Comparison of ENCODE assay signal across 26 mouse cellular contexts in genomic region chr16:94785873-94786272, GRCm38 (mm10).
A peak's percentile ranks its signal among the peaks of the same experiment; 100 is the strongest.
DNase-seq lines count a peak whose midpoint lies in the region; ATAC-seq and TF ChIP-seq lines count a peak whose summit lies in the region.
"Had no signal": no experiment of that assay in that cellular context is flagged by ENCODE, and none has a peak within 500 bp of the region (broad histone marks: within the 10 kb centered on the region; RNA-seq: fewer than 3 reads in every experiment).

No protein-coding gene starts in this region.

- H3K9me3 ChIP-seq in hindbrain, postnatal 0 days (ENCODE audit: low read length): no peaks in the 10 kb centered on the region
- H3K9me3 ChIP-seq in hindbrain, embryonic 12.5 days (replicated peaks): no peaks in the 10 kb centered on the region; the same call in 1 of the 2 replicates
- H3K9me3 ChIP-seq in E14TG2a.4 (ENCODE audit: low read length): no peaks in the 10 kb centered on the region
- no peaks in the 10 kb centered on the region for H3K9me3 ChIP-seq in forebrain, embryonic 13.5 days (replicated peaks)
- H3K9me3 ChIP-seq: forebrain, embryonic 10.5 days; heart, embryonic 12.5 days; heart, embryonic 15.5 days; hindbrain, embryonic 10.5 days had no signal

- no peak for TF ChIP-seq POLR2A in bone marrow macrophage, adult 2 months (IDR thresholded peaks at IDR 0.05; ENCODE audit: borderline replicate concordance, low read depth, low read length)

- peak; percentile 25 for TF ChIP-seq CTCF in hindbrain, postnatal 0 days (IDR thresholded peaks at IDR 0.05; ENCODE audit: low read depth)
- peak; percentile 13; the same call in 1 of the 2 replicates for TF ChIP-seq CTCF in left cerebral cortex, adult 2 months (IDR thresholded peaks at IDR 0.05)
- peak; percentile 25 for TF ChIP-seq CTCF in E14TG2a.4 (conservative IDR thresholded peaks at IDR 0.05; ENCODE audit: low read length)
- peak; percentile 15; the same call in 1 of the 2 replicates for TF ChIP-seq CTCF in bone marrow macrophage, adult 2 months (IDR thresholded peaks at IDR 0.05; ENCODE audit: low read depth, low read length)

- no peak overlapping the region for H3K4me2 ChIP-seq in hindbrain, postnatal 0 days (ENCODE audit: low read depth, low read length)
- no peak overlapping the region for H3K4me2 ChIP-seq in hindbrain, embryonic 12.5 days (replicated peaks)
- no peak overlapping the region for H3K4me2 ChIP-seq in forebrain, embryonic 13.5 days
- H3K4me2 ChIP-seq: heart, embryonic 12.5 days; heart, embryonic 15.5 days; hindbrain, embryonic 14.5 days had no signal

- no peaks in the 10 kb centered on the region for H3K27me3 ChIP-seq in hindbrain, postnatal 0 days (ENCODE audit: insufficient read depth, low read length)
- peaks cover 24% of the 10 kb centered on the region for H3K27me3 ChIP-seq in hindbrain, embryonic 12.5 days
- peaks cover 31% of the 10 kb centered on the region for H3K27me3 ChIP-seq in E14TG2a.4 (ENCODE audit: insufficient read depth, low read length)
- H3K27me3 ChIP-seq in forebrain, embryonic 13.5 days: no peaks in the 10 kb centered on the region
- H3K27me3 ChIP-seq: heart, embryonic 15.5 days had no signal

- H3K27ac ChIP-seq in hindbrain, postnatal 0 days: no peak overlapping the region
- no peak overlapping the region for H3K27ac ChIP-seq in hindbrain, embryonic 12.5 days
- H3K27ac ChIP-seq in left cerebral cortex, adult 2 months: no peak overlapping the region
- H3K27ac ChIP-seq in bone marrow macrophage, adult 2 months (ENCODE audit: insufficient read depth, low read depth, low read length): no peak overlapping the region
- H3K27ac ChIP-seq in forebrain, embryonic 13.5 days: no peak overlapping the region
- H3K27ac ChIP-seq: forebrain, embryonic 10.5 days; gastrocnemius, adult 2 months; heart, embryonic 15.5 days; hindbrain, embryonic 10.5 days; hindbrain, embryonic 14.5 days had no signal

- DNase-seq in hindbrain, postnatal 0 days (ENCODE audit: low spot score): no peak
- no peak for DNase-seq in left cerebral cortex, adult 2 months (ENCODE audit: extremely low spot score in 1 of 2, low spot score in 2 of 2)
- DNase-seq in left cerebral cortex, adult 18-20 months (ENCODE audit: low spot score in 2 of 2): no peak
- DNase-seq in heart, adult 11 months: no peak
- DNase-seq: adrenal gland, adult 8-10 months; adrenal gland, postnatal 25 days; cerebellum, adult 18-20 months; cerebellum, adult 9-10 months; cerebellum, postnatal 14 days; forebrain, postnatal 0 days; gastrocnemius, adult 2 months; gastrocnemius, postnatal 14 days; heart, adult 18-20 months; heart, postnatal 10 days; heart, postnatal 36 days had no signal

- H3K4me3 ChIP-seq in hindbrain, postnatal 0 days (ENCODE audit: low read length): no peak overlapping the region
- H3K4me3 ChIP-seq in hindbrain, embryonic 12.5 days: no peak overlapping the region
- no peak overlapping the region for H3K4me3 ChIP-seq in left cerebral cortex, adult 2 months
- H3K4me3 ChIP-seq in E14TG2a.4 (replicated peaks; ENCODE audit: low read length): no peak overlapping the region
- no peak overlapping the region for H3K4me3 ChIP-seq in bone marrow macrophage, adult 2 months (ENCODE audit: insufficient read depth, low read length)
- H3K4me3 ChIP-seq in forebrain, embryonic 13.5 days: no peak overlapping the region
- H3K4me3 ChIP-seq: forebrain, embryonic 10.5 days; gastrocnemius, adult 2 months; heart, embryonic 12.5 days; heart, embryonic 15.5 days; hindbrain, embryonic 10.5 days had no signal

- no peak overlapping the region for H3K9ac ChIP-seq in hindbrain, postnatal 0 days (replicated peaks; ENCODE audit: low read length)
- no peak overlapping the region for H3K9ac ChIP-seq in hindbrain, embryonic 12.5 days
- H3K9ac ChIP-seq in forebrain, embryonic 13.5 days: no peak overlapping the region
- H3K9ac ChIP-seq: forebrain, postnatal 0 days; heart, embryonic 12.5 days; heart, embryonic 15.5 days; hindbrain, embryonic 14.5 days had no signal

- ATAC-seq in hindbrain, postnatal 0 days: no peak
- no peak for ATAC-seq in hindbrain, embryonic 12.5 days (ENCODE audit: low FRiP score)
- no peak for ATAC-seq in forebrain, embryonic 13.5 days
- ATAC-seq: activated CD4-positive, CD25-positive, alpha-beta regulatory T cell, adult 4 months; forebrain, embryonic 14.5 days; forebrain, postnatal 0 days had no signal

- no peaks in the 10 kb centered on the region for H3K36me3 ChIP-seq in hindbrain, postnatal 0 days (ENCODE audit: insufficient read depth, low read length)
- H3K36me3 ChIP-seq in hindbrain, embryonic 12.5 days: no peaks in the 10 kb centered on the region
- H3K36me3 ChIP-seq in E14TG2a.4 (ENCODE audit: insufficient read depth, low read length): no peaks in the 10 kb centered on the region
- H3K36me3 ChIP-seq in forebrain, embryonic 13.5 days (ENCODE audit: poor library complexity, severe bottlenecking): no peaks in the 10 kb centered on the region
- H3K36me3 ChIP-seq: forebrain, embryonic 10.5 days; heart, embryonic 12.5 days; heart, embryonic 15.5 days; hindbrain, embryonic 10.5 days had no signal

- intact Hi-C loops in left cerebral cortex, adult 2 months (cut with DNase I): loop anchor here (5.0 kb wide), 1 partner anchor 411 kb away; no protein-coding TSS in a partner anchor

- no peaks in the 10 kb centered on the region for H3K4me1 ChIP-seq in hindbrain, postnatal 0 days (ENCODE audit: insufficient read depth, low read length)
- H3K4me1 ChIP-seq in hindbrain, embryonic 12.5 days: peaks cover 8% of the 10 kb centered on the region; the same call in 1 of the 2 replicates
- H3K4me1 ChIP-seq in E14TG2a.4 (replicated peaks; ENCODE audit: low read depth, low read length): peaks cover 25% of the 10 kb centered on the region
- no peaks in the 10 kb centered on the region for H3K4me1 ChIP-seq in bone marrow macrophage, adult 2 months (ENCODE audit: control insufficient read depth, insufficient read depth, low read length)
- H3K4me1 ChIP-seq in forebrain, embryonic 13.5 days: no peaks in the 10 kb centered on the region
- H3K4me1 ChIP-seq: forebrain, embryonic 10.5 days; heart, embryonic 12.5 days; heart, embryonic 15.5 days had no signal

- 76% methylated on average over 5 of the region's 5 CpGs for WGBS in hindbrain, postnatal 0 days
- WGBS in hindbrain, embryonic 12.5 days: 73% methylated on average over 5 of the region's 5 CpGs
- 83% methylated on average over 5 of the region's 5 CpGs for WGBS in forebrain, embryonic 13.5 days
